Comparison of ENCODE assay signal across 30 mouse cellular contexts in the genomic region with DNA sequence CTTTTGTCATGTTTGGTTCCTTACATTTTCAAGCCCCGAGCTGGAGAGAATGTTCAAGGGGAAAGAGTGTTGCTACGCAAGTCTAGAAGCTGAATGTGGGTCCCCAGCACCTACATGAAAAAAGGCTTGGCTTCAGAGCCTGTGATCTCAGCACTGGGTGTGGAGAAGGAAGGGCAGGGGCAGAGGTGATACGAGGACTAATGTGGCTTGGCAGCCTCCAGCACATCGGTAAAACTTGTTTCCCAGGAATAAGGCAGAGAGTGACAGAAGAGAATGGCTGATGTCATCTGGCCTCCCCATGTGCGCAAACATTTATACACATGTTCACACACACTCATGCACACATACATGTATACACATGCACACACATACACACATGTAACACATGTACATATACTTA. TPM values are rescaled to one million over a fixed set of nuclear protein-coding genes. Genes with fewer than 3 reads are reported as not detected.
DNase-seq lines count a peak whose midpoint lies in the region; ATAC-seq lines count a peak whose summit lies in the region.
"Had no signal": no experiment of that assay in that cellular context is flagged by ENCODE, and none has a peak within 500 bp of the region (broad histone marks: within the 10 kb centered on the region; RNA-seq: fewer than 3 reads in every experiment).

No protein-coding gene starts in this region.

- H3K36me3 ChIP-seq in intestine, embryonic 14.5 days (ENCODE audit: control insufficient read depth, insufficient read depth, low read length) = no peaks in the 10 kb centered on the region
- H3K36me3 ChIP-seq in stomach, embryonic 15.5 days = no peaks in the 10 kb centered on the region
- no peaks in the 10 kb centered on the region for H3K36me3 ChIP-seq in embryonic facial prominence, embryonic 10.5 days (replicated peaks)
- H3K36me3 ChIP-seq: embryonic facial prominence, embryonic 12.5 days; forebrain, embryonic 10.5 days; hindbrain, embryonic 10.5 days; hindbrain, embryonic 15.5 days; midbrain, embryonic 13.5 days; neural tube, embryonic 13.5 days had no signal

- H3K27me3 ChIP-seq in intestine, embryonic 14.5 days (replicated peaks; ENCODE audit: control insufficient read depth, insufficient read depth, low read length) = no peaks in the 10 kb centered on the region
- no peaks in the 10 kb centered on the region for H3K27me3 ChIP-seq in stomach, embryonic 15.5 days (replicated peaks)
- no peaks in the 10 kb centered on the region for H3K27me3 ChIP-seq in embryonic facial prominence, embryonic 10.5 days (replicated peaks; ENCODE audit: low read depth, poor library complexity, severe bottlenecking)
- H3K27me3 ChIP-seq: embryonic facial prominence, embryonic 12.5 days; hindbrain, embryonic 15.5 days; midbrain, embryonic 13.5 days; neural tube, embryonic 13.5 days had no signal

- 68% methylated on average over 5 of the region's 5 CpGs for WGBS in intestine, embryonic 14.5 days
- 67% methylated on average over 5 of the region's 5 CpGs for WGBS in stomach, embryonic 15.5 days
- 83% methylated on average over 5 of the region's 5 CpGs for WGBS in embryonic facial prominence, embryonic 10.5 days

- no peaks in the 10 kb centered on the region for H3K9me3 ChIP-seq in intestine, embryonic 14.5 days (ENCODE audit: control insufficient read depth, low read length)
- H3K9me3 ChIP-seq in stomach, embryonic 15.5 days = no peaks in the 10 kb centered on the region
- no peaks in the 10 kb centered on the region for H3K9me3 ChIP-seq in embryonic facial prominence, embryonic 10.5 days
- H3K9me3 ChIP-seq: embryonic facial prominence, embryonic 12.5 days; forebrain, embryonic 10.5 days; hindbrain, embryonic 10.5 days; hindbrain, embryonic 15.5 days; midbrain, embryonic 13.5 days; neural tube, embryonic 13.5 days had no signal

- H3K4me1 ChIP-seq in intestine, embryonic 14.5 days (replicated peaks; ENCODE audit: control insufficient read depth, insufficient read depth, low read length) = no peaks in the 10 kb centered on the region
- no peaks in the 10 kb centered on the region for H3K4me1 ChIP-seq in stomach, embryonic 15.5 days
- H3K4me1 ChIP-seq in embryonic facial prominence, embryonic 10.5 days = peaks cover 8% of the 10 kb centered on the region; the same call in 1 of the 2 replicates
- H3K4me1 ChIP-seq: embryonic facial prominence, embryonic 12.5 days; hindbrain, embryonic 15.5 days had no signal

- peak; percentile 6 for DNase-seq in embryo, embryonic 11 days
- no peak for DNase-seq in embryo, embryonic 10.5 days (ENCODE audit: low spot score)
- DNase-seq in kidney, postnatal 25 days = peak; percentile 15 to 41
- DNase-seq in kidney, postnatal 10 days = no peak
- DNase-seq in intestine, embryonic 14.5 days (ENCODE audit: low spot score) = no peak
- no peak for DNase-seq in embryonic facial prominence, embryonic 10.5 days (ENCODE audit: low spot score)
- no peak for DNase-seq in spleen, postnatal 36 days (ENCODE audit: low spot score in 2 of 2)
- DNase-seq: cerebellum, adult 18-20 months; cerebellum, postnatal 10 days; gastrocnemius, adult 2 months; heart, postnatal 14 days; layer of hippocampus, postnatal 36 days; left cerebral cortex, postnatal 4 days; lung, adult 2 months; lung, postnatal 10 days; thymus, adult 2 months; thymus, postnatal 36 days had no signal

- ATAC-seq in intestine, embryonic 14.5 days (replicated peaks; ENCODE audit: low FRiP score, low TSS enrichment, low read depth) = 0 out of 2 replicates have a peak, but pooled peaks have one; percentile 45
- peak; percentile 58; the same call in 1 of the 2 replicates for ATAC-seq in stomach, embryonic 15.5 days (ENCODE audit: insufficient read depth, low FRiP score, low read depth)
- ATAC-seq: forebrain, embryonic 16.5 days; inflammation-experienced regulatory T-cells, adult 6 months; midbrain, embryonic 13.5 days had no signal

- no peak overlapping the region for H3K4me2 ChIP-seq in intestine, embryonic 14.5 days (ENCODE audit: low read length)
- H3K4me2 ChIP-seq in stomach, embryonic 15.5 days = no peak overlapping the region
- H3K4me2 ChIP-seq: embryonic facial prominence, embryonic 12.5 days; hindbrain, embryonic 15.5 days; midbrain, embryonic 13.5 days; neural tube, embryonic 13.5 days had no signal

- no peak overlapping the region for H3K9ac ChIP-seq in intestine, embryonic 14.5 days (ENCODE audit: low read length)
- no peak overlapping the region for H3K9ac ChIP-seq in stomach, embryonic 15.5 days
- H3K9ac ChIP-seq: embryonic facial prominence, embryonic 12.5 days; hindbrain, embryonic 15.5 days; liver, embryonic 14.5 days; midbrain, embryonic 13.5 days; neural tube, embryonic 13.5 days had no signal

- no peak overlapping the region for H3K4me3 ChIP-seq in intestine, embryonic 14.5 days (ENCODE audit: low read depth, low read length)
- no peak overlapping the region for H3K4me3 ChIP-seq in stomach, embryonic 15.5 days (replicated peaks)
- H3K4me3 ChIP-seq in embryonic facial prominence, embryonic 10.5 days = no peak overlapping the region
- H3K4me3 ChIP-seq: embryonic facial prominence, embryonic 12.5 days; forebrain, embryonic 10.5 days; gastrocnemius, adult 2 months; hindbrain, embryonic 10.5 days; hindbrain, embryonic 15.5 days; midbrain, embryonic 13.5 days; neural tube, embryonic 13.5 days had no signal

- H3K27ac ChIP-seq in intestine, embryonic 14.5 days (ENCODE audit: low read depth) = no peak overlapping the region
- H3K27ac ChIP-seq in stomach, embryonic 15.5 days = no peak overlapping the region
- no peak overlapping the region for H3K27ac ChIP-seq in embryonic facial prominence, embryonic 10.5 days (replicated peaks)
- H3K27ac ChIP-seq: embryonic facial prominence, embryonic 12.5 days; forebrain, embryonic 10.5 days; gastrocnemius, adult 2 months; hindbrain, embryonic 10.5 days; hindbrain, embryonic 15.5 days; liver, embryonic 14.5 days; macrophage; midbrain, embryonic 13.5 days; neural tube, embryonic 13.5 days had no signal

RNA-seq across cellular contexts. Expression of gene Cisd2, which starts 28.6 kb away (rescaled TPM):
- polyA plus RNA-seq in intestine, embryonic 14.5 days (2014; fragmentation: Nextera tagmentation; extraction: Ambion mirVana) = 56.3 and 57.6 TPM in 2 replicates
- polyA plus RNA-seq in stomach, embryonic 15.5 days (2015; fragmentation: Nextera tagmentation; extraction: Ambion mirVana) = 60.2 and 64.0 TPM in 2 replicates
- polyA plus RNA-seq in embryonic facial prominence, embryonic 10.5 days (2016; fragmentation: Nextera tagmentation; extraction: Ambion mirVana) = 74.9 and 81.1 TPM in 2 replicates

RNA-seq across cellular contexts. Expression of gene Ube2d3, which starts 42.9 kb away (rescaled TPM):
- 521 and 530 TPM in 2 replicates for polyA plus RNA-seq in intestine, embryonic 14.5 days (2014; fragmentation: Nextera tagmentation; extraction: Ambion mirVana)
- 469 and 491 TPM in 2 replicates for polyA plus RNA-seq in stomach, embryonic 15.5 days (2015; fragmentation: Nextera tagmentation; extraction: Ambion mirVana)
- 539 and 556 TPM in 2 replicates for polyA plus RNA-seq in embryonic facial prominence, embryonic 10.5 days (2016; fragmentation: Nextera tagmentation; extraction: Ambion mirVana)

RNA-seq across cellular contexts. Expression of gene Slc9b1, which starts 47.3 kb away (rescaled TPM):
- 0.22 and 0.45 TPM in 2 replicates for polyA plus RNA-seq in intestine, embryonic 14.5 days (2014; fragmentation: Nextera tagmentation; extraction: Ambion mirVana)
- polyA plus RNA-seq in stomach, embryonic 15.5 days (2015; fragmentation: Nextera tagmentation; extraction: Ambion mirVana) = 0.13 and 0.17 TPM in 2 replicates
- 0.62 TPM in 1 of 2 replicates, not detected in the other for polyA plus RNA-seq in embryonic facial prominence, embryonic 10.5 days (2016; fragmentation: Nextera tagmentation; extraction: Ambion mirVana)
- polyA plus RNA-seq: brain, embryonic 14.5 days; forebrain, embryonic 16.5 days; heart, embryonic 14.5 days; hindbrain, embryonic 10.5 days; hindbrain, embryonic 15.5 days; neural tube, embryonic 13.5 days; thymus, adult 2 months had no signal

Comparison
In these comparisons a context has a peak if more than half of its experiments do, and no peak if none do; other contexts are left out.
1. DNase-seq: peak in embryo, embryonic 11 days (single experiment) and kidney, postnatal 25 days (2 of 2); none in embryo, embryonic 10.5 days (single experiment), kidney, postnatal 10 days (single experiment), intestine, embryonic 14.5 days (single experiment), embryonic facial prominence, embryonic 10.5 days (single experiment) and spleen, postnatal 36 days (0 of 2).